Mouse (Mus musculus) cortical plate, adult 2 months (tissue): ENCODE data around the gene Syn1.

Experiments
- CTCF ChIP-seq: fragments of 200-500 bp; IDR thresholded peaks from 2 replicates; pipeline ENCODE4 v1.5.1; 2011; ENCODE audit warnings: mild to moderate bottlenecking, control low read depth, low read length; ENCODE audit not compliant: insufficient read depth; ENCODE audit errors: extremely low read depth
- POLR2A ChIP-seq: fragments of 200-500 bp; IDR thresholded peaks from 2 replicates; pipeline ENCODE4 v1.6.1; 2011; ENCODE audit warnings: mild to moderate bottlenecking, low read length, control low read depth; ENCODE audit not compliant: insufficient read depth; ENCODE audit errors: extremely low read depth

GRCm38 (mm10) chrX:20923506-20923905 lies 2.7 kb upstream of the Syn1 start:
- TF ChIP-seq CTCF (no peak), POLR2A (no peak)
